Mouse (Mus musculus) forebrain, embryonic 15.5 days (tissue): ENCODE results near the gene Zfp184. TPM values are rescaled to one million over a fixed set of nuclear protein-coding genes. Genes with fewer than 3 reads are reported as not detected.

Experiments
- ATAC-seq: fragments of 200-750 bp; cut with Nextera tagmentation; replicated peaks from 2 replicates; pipeline ENCODE4 v1.8.0; 2017; ENCODE audit warnings: mild to moderate bottlenecking, moderate TSS enrichment, moderate library complexity
- H3K27ac ChIP-seq: fragments of 300-500 bp; sonication (generic); replicated peaks from 2 replicates; pipeline ENCODE4 v1.5.1; 2015; ENCODE audit warnings: mild to moderate bottlenecking, inconsistent platforms
- H3K27me3 ChIP-seq: fragments of 300-500 bp; sonication (generic); 2 replicates; pipeline ENCODE4 v1.6.1; 2015; ENCODE audit warnings: inconsistent platforms
- H3K36me3 ChIP-seq: fragments of 300-500 bp; sonication (generic); 2 replicates; pipeline ENCODE4 v1.6.1; 2015; ENCODE audit warnings: mild to moderate bottlenecking, inconsistent platforms
- H3K4me1 ChIP-seq: fragments of 300-500 bp; sonication (generic); 2 replicates; pipeline ENCODE4 v1.6.1; 2015; ENCODE audit warnings: inconsistent platforms
- H3K4me2 ChIP-seq: fragments of 300-500 bp; sonication (generic); replicated peaks from 2 replicates; pipeline ENCODE4 v1.6.1; 2015; ENCODE audit warnings: mild to moderate bottlenecking, inconsistent platforms
- H3K4me3 ChIP-seq: fragments of 300-500 bp; sonication (generic); 2 replicates; pipeline ENCODE4 v1.5.1; 2015; ENCODE audit warnings: mild to moderate bottlenecking, inconsistent platforms
- H3K9ac ChIP-seq: fragments of 300-500 bp; sonication (generic); replicated peaks from 2 replicates; pipeline ENCODE4 v1.6.1; 2015; ENCODE audit warnings: mild to moderate bottlenecking, inconsistent platforms
- H3K9me3 ChIP-seq: fragments of 300-500 bp; sonication (generic); 2 replicates; pipeline ENCODE4 v1.6.1; 2016; ENCODE audit warnings: inconsistent platforms
- WGBS: fragments of 180-500 bp; shearing (Covaris S2); methylation state at CpG from one replicate; pipeline ENCODE4 v1.1.7; 2015; ENCODE audit warnings: mixed read lengths; 5-methylcytosine and 5-hydroxymethylcytosine counted together
- microRNA counts: library from miRNA; unstranded; fragments of <30 nt; microRNA quantifications from one replicate; lab custom pipeline; 2016
- microRNA-seq: library from miRNA; unstranded; fragments of <30 nt; microRNA quantifications from one replicate; pipeline ENCODE4, GENCODE M21; 2016
- polyA plus RNA-seq: library from polyadenylated mRNA; unstranded; fragments of >200 nt; fragmentation: Nextera tagmentation; extraction: Ambion mirVana; gene quantifications from 2 replicates; pipeline ENCODE4 v1.2.1, GENCODE M21; 2015

Gene Zfp184
- polyA plus RNA-seq, 1 experiment from 2014 or later, result 24.7 TPM

DNA sequence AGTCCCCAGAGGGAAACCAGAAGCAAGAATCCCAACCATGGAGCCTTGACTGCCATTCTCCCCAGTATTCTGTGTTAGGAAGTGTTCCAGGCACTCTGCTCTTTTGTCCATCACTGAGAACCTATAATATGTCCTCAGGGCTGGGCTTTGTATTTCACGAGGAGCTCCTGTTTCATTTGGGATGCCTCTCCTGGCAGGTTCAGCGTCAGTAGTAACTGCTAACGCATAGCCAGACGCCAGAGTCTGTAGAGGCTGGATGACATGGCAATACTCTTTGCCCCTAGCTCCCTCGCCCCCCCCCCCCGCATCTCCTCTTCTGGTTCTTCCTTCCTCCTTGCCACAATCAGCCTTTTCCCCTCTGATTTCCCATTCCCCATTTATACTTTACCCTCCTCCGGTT lies 64.7 kb downstream of the Zfp184 start, which contains the start of gene Prss16:
Gene Prss16, minus strand, starts transcription at position 101 of the 400 bp plus-strand sequence.
- H3K4me1 ChIP-seq, result peaks cover 23% of the 10 kb centered on the region
- peaks cover 91% of the 10 kb centered on the region for H3K27me3 ChIP-seq
- no peak within 1 kb of the TSS for H3K4me2 ChIP-seq
- H3K36me3 ChIP-seq, result no peaks in the 10 kb centered on the region
- no peaks in the 10 kb centered on the region for H3K9me3 ChIP-seq
- H3K9ac ChIP-seq, result no peak within 1 kb of the TSS
- ATAC-seq, result no peak
- H3K27ac ChIP-seq, result no peak within 1 kb of the TSS
- no peak within 1 kb of the TSS for H3K4me3 ChIP-seq
- WGBS, result 46% methylated on average over 7 of the region's 7 CpGs

MicroRNA genes within 50 kb of the gene (microRNA counts, 519-probe panel; counts per million panel counts)
- microRNA mmu-miR-1983 (lab: Ali Mortazavi, UCI), result 3,825 counts per million, percentile 90 among the panel's probes with 10 or more counts

Small RNAs within 50 kb of the gene (microRNA-seq; reads per million reads assigned to microRNA genes)
- 0.66 reads per million for gene Gm44456
- gene Mir1983, result 2,160 reads per million, percentile 85 among the genes with 10 or more reads in this experiment

Other genes with a start within 250 kb of the Zfp184 start
- not detected in 2 replicates for gene Olfr1359, start 247.0 kb upstream of the Zfp184 start, polyA plus RNA-seq
- gene Hist1h2bl, start 229.0 kb upstream of the Zfp184 start, polyA plus RNA-seq, result 2.2 TPM in 1 of 2 replicates, not detected in the other
- 10.1 and 26.0 TPM in 2 replicates for gene Hist1h2ai, start 228.7 kb upstream of the Zfp184 start, polyA plus RNA-seq
- gene Hist1h3h, start 227.4 kb upstream of the Zfp184 start, polyA plus RNA-seq, result 10.8 and 11.6 TPM in 2 replicates
- 2.1 and 2.6 TPM in 2 replicates for gene Hist1h2bm, start 223.1 kb upstream of the Zfp184 start, polyA plus RNA-seq
- gene Hist1h4j, start 210.0 kb upstream of the Zfp184 start, polyA plus RNA-seq, result 0.83 and 1.5 TPM in 2 replicates
- gene Hist1h4k, start 194.6 kb upstream of the Zfp184 start, polyA plus RNA-seq, result 2.3 and 3.3 TPM in 2 replicates
- gene Hist1h2ak, start 191.3 kb upstream of the Zfp184 start, polyA plus RNA-seq, result 21.2 and 26.2 TPM in 2 replicates
- gene Hist1h2bn, start 191.0 kb upstream of the Zfp184 start, polyA plus RNA-seq, result 1.2 and 2.6 TPM in 2 replicates
- 9.6 and 13.7 TPM in 2 replicates for gene Hist1h1b, start 164.5 kb upstream of the Zfp184 start, polyA plus RNA-seq
- gene Hist1h3i, start 161.7 kb upstream of the Zfp184 start, polyA plus RNA-seq, result 79.3 and 101 TPM in 2 replicates
- gene Hist1h2an, start 157.9 kb upstream of the Zfp184 start, polyA plus RNA-seq, result 2.6 and 3.0 TPM in 2 replicates
- gene Hist1h2bp, start 157.6 kb upstream of the Zfp184 start, polyA plus RNA-seq, result 0.67 and 1.9 TPM in 2 replicates
- 12.2 and 15.4 TPM in 2 replicates for gene Hist1h2bq, start 134.9 kb upstream of the Zfp184 start, polyA plus RNA-seq
- 1.8 TPM in 1 of 2 replicates, not detected in the other for gene Hist1h2ao, start 134.6 kb upstream of the Zfp184 start, polyA plus RNA-seq
- gene Hist1h4m, start 133.3 kb upstream of the Zfp184 start, polyA plus RNA-seq, result not detected in 2 replicates
- gene Hist1h4n, start 112.9 kb upstream of the Zfp184 start, polyA plus RNA-seq, result 6.1 and 9.4 TPM in 2 replicates
- 1,855 and 2,360 TPM in 2 replicates for gene Hist1h2ap, start 111.6 kb upstream of the Zfp184 start, polyA plus RNA-seq
- gene Hist1h2br, start 111.4 kb upstream of the Zfp184 start, polyA plus RNA-seq, result 11.5 and 15.4 TPM in 2 replicates
- not detected in 2 replicates for gene Pom121l2, start 36.1 kb downstream of the Zfp184 start, polyA plus RNA-seq
- 0.14 TPM in 1 of 2 replicates, not detected in the other for gene Prss16, start 64.6 kb downstream of the Zfp184 start, polyA plus RNA-seq
- 2.5 and 9.8 TPM in 2 replicates for gene Hist1h2ah, start 90.5 kb downstream of the Zfp184 start, polyA plus RNA-seq
- gene Hist1h2bk, start 90.8 kb downstream of the Zfp184 start, polyA plus RNA-seq, result 4.5 and 4.6 TPM in 2 replicates
- gene Hist1h4i, start 96.3 kb downstream of the Zfp184 start, polyA plus RNA-seq, result 16.9 and 19.2 TPM in 2 replicates
- 19.7 and 27.8 TPM in 2 replicates for gene Hist1h2ag, start 97.8 kb downstream of the Zfp184 start, polyA plus RNA-seq
- 6.8 and 7.3 TPM in 2 replicates for gene Hist1h2bj, start 98.1 kb downstream of the Zfp184 start, polyA plus RNA-seq
- gene Vmn1r188, start 139.3 kb downstream of the Zfp184 start, polyA plus RNA-seq, result not detected in 2 replicates
- not detected in 2 replicates for gene Vmn1r189, start 160.7 kb downstream of the Zfp184 start, polyA plus RNA-seq
- not detected in 2 replicates for gene Vmn1r191, start 238.9 kb downstream of the Zfp184 start, polyA plus RNA-seq
- not detected in 2 replicates for gene Vmn1r192, start 246.0 kb downstream of the Zfp184 start, polyA plus RNA-seq